Mouse (Mus musculus): ENCODE measurements at regions not wholly inside any gene's neighbourhood (a gene's known extent, or its start where the extent isn't known, plus 50 kb on each side); places are given as distances from the start of the nearest gene placed in this dataset.

GRCm38 (mm10) chr16:42546229-42547163 is 206.0 kb upstream of the Gap43 start:
- no peak for TF ChIP-seq CTCF (IDR thresholded peaks at IDR 0.05; ENCODE audit: low read depth, low read length)
- no peak for TF ChIP-seq POLR2A (IDR thresholded peaks at IDR 0.05; ENCODE audit: borderline replicate concordance, low read depth, low read length)
